Mouse (Mus musculus) gonadal fat pad, adult 2 months (tissue): ENCODE data around the gene Rdh1. TPM values are rescaled to one million over a fixed set of nuclear protein-coding genes. Genes with fewer than 3 reads are reported as not detected.
"Not testable (repeated sequence)": the region's sequence is repeated elsewhere in the genome, so short reads cannot be mapped to it uniquely, and the experiment has no call there.

ENCODE experiments used
- DNase-seq: peaks from one replicate; pipeline ENCODE4 v3.0.0-alpha.2; 2012; ENCODE audit warnings: low read depth
- polyA plus RNA-seq: library from polyadenylated mRNA; depleted of rRNA; stranded (reverse); fragments of >200 nt; gene quantifications from 2 replicates; pipeline ENCODE4 v1.2.3, GENCODE M21; 2012

Gene Rdh1
- polyA plus RNA-seq, 1 experiment: 0.59 TPM

GRCm38 (mm10) chr10:127748847-127749612 is 10.5 kb upstream of the Rdh1 start:
- no peak for DNase-seq

GRCm38 (mm10) chr10:127750136-127750777 is 9.3 kb upstream of the Rdh1 start:
- no peak for DNase-seq

DNA sequence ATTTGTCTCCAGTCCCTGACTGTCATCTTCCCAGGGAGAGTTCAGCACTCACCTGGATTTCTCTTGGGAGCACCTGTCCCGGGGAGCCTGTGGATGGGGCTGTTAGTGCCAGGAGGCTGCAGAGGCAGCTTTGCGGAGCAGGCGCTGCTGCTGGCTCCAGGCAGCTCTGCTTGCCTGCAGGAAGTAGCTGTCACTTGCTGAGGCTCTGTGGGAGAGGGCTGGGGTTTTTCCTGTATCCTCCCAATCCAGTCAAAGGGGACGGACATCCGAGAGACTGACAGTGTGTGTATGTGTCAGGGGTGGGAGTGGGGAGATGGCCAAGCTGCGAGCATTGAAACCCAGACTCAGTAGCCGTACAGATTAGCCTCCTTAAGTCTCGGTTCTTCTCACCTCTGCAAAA is 8.0 kb upstream of the Rdh1 start, which contains the start of gene Gpr182:
Gpr182 (minus strand) TSS at position 185 of the 400 bp plus-strand sequence.
- no peak for DNase-seq

DNA sequence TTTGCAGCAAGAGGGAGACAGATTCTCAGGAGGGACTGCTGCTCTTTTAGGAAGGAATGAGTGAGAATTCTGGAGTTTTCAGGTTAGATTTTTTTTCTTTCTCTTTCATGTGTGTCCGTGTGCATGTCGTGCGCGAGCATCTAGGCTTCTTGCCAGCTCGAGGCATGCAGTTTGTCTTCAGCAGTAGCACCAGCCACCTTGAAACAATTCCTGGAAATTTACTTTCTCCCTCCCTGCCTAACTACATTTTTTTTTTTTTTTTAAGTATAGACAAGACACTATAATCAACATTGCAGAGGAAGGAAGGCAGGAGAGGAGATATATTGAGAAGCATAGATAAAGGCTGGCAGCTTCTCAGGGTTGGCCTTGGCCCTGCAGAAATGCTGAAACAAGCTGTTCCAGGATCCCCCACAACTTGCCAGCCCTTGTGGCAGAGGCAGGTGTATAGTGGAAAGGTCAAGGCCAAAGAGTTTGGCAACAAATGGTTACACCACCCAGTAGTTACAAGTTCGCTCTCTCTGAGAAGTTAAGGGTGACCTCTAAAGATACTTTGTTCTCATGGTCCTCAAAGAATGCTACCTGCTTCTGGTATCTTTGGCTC is 4.9 kb upstream of the Rdh1 start:
- no peak for DNase-seq

DNA sequence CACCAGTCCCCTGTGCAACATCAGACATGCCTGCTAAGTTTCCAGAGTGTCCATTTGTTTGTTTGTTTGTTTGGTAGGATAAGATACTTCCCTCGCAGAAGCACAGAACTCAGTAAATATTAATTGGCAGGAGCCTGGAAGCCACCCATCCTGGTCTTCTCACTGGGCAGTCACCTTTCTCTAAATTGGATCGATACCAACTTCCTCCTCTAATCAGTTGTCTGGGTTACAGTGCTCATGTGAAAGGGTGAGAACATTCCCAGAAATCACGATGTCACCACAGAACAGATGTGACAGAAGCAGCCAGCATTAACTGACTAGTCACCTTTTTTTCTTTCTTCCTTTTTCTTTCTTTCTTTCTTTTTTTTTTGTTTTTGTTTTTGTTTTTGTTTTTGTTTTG is 4.3 kb upstream of the Rdh1 start:
- no peak for DNase-seq

DNA sequence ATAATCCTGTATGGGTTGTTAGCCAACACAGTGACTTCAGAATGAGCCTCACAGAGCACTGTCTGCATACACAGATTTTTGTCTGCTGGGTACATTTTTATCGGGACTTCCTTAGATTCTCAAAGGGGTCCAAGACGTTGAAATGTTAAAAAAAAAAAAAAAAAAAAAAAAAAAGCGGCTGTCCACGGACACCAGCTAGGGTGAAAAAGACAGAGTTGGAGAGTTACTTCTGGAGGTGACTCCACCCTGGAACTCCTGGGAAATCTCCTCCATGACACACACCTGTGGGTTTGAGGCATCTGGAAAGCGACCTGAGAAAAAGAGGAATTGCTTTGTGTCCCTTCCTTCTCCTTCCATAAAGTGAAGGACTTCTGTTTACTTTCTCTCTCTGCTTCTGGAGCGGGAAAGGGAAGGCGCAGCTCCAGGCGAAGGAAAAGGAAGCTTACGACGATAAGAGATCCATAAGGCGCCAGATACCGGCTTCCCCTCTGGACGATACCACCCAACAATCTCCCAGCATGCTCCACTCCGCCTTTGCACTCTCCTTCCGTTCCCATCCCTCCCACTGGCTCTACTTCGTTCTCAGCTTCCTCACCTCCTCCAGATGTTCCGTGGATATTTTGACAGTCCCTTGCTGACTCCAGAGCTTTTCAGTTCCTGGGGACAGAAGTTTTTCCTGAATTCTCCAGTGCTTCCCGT is 3.6 kb upstream of the Rdh1 start:
- no peak for DNase-seq

DNA sequence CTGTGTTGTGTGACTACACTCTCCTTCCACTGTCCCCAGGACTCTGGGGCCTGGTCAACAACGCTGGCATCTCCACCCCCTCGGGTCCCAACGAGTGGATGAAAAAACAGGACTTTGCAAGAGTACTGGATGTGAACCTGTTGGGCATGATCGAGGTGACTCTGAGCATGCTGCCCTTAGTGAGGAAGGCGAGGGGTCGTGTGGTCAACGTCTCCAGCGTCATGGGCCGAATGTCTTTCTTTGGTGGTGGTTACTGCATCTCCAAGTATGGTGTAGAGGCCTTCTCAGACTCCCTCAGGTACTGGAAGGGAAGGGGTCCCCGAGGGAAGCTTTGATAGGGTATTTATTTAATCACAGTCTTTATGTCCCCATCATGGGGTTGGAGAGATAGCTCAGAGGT is 3.4 kb downstream of the Rdh1 start:
- DNase-seq: not testable (repeated sequence)

DNA sequence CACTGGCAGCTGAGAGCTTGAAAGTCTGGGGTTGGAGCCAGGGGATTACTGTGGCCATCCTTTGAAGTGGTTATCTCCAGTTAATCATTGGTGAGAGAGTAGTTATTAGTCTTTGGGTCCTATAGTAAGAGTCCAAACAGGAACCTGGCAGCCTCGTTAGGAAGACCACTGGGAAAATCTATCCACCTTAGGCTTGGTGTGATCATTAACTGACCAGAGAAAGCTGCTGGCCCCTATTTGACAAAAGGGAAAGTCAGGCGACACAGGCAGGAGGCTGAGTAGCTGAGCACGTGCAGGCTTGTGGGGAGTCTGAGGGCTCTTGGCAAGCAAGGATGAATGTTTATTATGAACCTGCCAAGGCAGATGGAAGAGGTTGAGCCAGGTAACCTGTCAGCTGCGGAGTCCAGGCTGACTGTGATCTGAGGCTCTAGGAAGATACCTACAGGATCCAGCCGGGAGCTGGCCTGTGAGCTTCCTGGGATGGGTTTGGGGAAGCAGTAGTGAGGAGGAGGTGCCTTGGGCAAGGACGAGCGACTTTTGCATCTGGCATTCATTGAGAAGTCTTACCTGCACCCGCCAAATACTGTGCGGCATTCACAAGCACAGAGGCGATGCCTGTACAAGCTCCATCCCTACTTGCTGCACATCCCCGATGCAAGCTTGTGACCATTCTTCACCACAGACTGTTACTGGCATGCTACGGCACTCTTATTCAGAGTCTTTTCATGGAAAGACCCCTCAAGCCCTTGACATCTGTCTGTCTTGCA is 4.6 kb downstream of the Rdh1 start:
- DNase-seq: no peak

GRCm38 (mm10) chr10:127766564-127766963 is 7.0 kb downstream of the Rdh1 start:
- no peak for DNase-seq

GRCm38 (mm10) chr10:127776011-127776410 is 16.5 kb downstream of the Rdh1 start, which contains the start of gene Rdh9:
Gene Rdh9, plus strand, starts transcription at chr10:127776386.
- DNase-seq: no peak

DNA sequence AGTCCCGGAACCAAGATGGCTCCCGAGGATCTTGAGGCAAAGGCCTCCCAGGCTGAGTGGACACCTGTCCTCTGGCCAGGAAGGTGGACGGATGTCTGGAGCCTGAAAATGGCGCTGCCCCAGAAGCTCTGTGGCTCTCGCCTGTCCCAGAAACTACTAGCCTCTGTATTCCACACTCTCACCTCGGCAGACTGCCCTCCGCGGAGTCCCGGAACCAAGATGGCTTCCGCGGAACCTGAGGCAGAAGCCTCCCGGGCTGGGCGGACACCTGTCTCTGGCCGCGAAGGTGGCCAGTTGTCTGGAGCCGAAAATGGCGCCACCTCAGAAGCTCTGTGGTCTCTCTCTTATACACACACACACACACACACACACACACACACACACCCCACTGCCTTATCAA is 22.8 kb downstream of the Rdh1 start:
- not testable (repeated sequence) for DNase-seq

DNA sequence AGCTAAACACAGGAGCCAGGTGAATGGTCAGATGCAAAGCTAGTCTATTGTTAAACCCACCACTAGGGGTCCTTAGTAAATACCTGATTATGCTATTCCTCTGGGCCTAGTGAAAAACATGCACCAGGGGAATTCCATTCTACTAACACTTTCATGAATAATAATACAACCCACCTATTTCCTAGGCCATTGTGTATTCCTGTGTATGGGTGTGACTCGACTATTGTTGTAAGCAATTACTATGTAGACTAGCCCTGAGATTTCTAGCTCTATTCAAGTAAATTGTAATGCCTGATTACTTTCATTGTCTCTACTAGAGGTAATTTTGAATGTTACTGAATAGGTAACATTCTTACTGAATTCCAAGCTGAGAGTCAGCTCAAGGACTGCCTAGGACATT is 25.9 kb downstream of the Rdh1 start:
- DNase-seq: not testable (repeated sequence)

DNA sequence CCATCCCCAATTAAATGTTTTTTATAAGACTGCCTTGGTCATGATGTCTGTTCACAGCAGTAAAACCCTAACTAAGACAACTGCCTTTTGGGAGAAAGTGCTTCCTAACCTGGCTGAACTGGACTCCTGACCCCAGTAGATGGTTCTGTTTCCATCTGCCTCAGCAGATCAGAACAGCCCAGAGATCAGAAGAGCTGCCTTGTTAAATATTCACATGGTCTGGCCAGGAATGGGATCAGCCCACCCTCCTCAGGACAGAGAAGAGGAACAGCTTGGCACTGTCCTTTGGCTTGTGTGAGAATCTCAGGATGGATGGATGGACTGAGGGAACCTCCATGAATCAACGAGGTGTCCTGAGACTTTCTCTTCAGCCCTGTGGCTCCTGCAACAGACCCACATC is 39.8 kb downstream of the Rdh1 start:
- no peak for DNase-seq

DNA sequence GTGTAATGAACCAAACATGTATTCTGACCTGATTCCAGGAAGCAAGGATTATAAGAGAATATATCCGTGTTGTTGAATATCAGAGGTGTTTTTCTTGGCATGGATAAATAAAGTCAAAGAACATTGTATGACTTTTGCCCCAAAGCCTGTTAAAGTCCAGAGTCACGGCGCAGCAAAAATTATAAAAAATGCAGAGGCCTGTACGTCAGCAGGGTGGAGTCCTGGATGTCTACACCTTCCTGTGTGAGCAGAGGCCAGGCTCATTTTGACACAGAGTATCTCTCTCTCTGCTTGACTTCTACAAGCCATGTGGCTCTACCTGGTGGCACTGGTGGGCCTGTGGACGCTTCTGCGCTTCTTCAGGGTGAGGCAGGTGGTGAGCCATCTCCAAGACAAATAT is 41.4 kb downstream of the Rdh1 start, which contains the start of gene Rdh16:
Rdh16 (plus strand) TSS at position 262 of the 400 bp plus-strand sequence.
- DNase-seq: no peak

- no peak for DNase-seq
Observed at GRCm38 (mm10) chr10:127801612-127802011, 42.1 kb downstream of the Rdh1 start.

GRCm38 (mm10) chr10:127802236-127802635 is 42.7 kb downstream of the Rdh1 start:
- no peak for DNase-seq

DNA sequence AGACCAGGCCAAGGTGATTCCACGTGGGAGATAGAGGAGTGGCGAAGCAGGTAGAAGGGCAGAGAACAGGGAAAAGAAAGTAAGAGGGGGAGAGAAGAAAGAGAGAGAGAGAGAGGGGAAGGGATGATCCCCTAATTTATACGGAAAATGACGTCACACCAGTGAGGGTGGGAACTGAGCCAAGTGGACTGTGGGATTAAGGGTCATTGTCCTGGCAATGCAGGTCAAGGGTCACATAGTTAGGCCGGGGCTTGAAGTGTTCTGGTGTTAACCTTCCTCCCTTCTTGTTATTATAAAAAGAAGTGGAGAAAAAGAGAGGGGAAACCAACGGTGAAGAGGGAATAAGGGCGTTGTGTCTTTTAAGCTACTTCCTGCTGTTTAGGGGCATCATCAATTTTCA is 44.9 kb downstream of the Rdh1 start:
- no peak for DNase-seq

GRCm38 (mm10) chr10:127815888-127816287 is 56.4 kb downstream of the Rdh1 start:
- DNase-seq: no peak

DNA sequence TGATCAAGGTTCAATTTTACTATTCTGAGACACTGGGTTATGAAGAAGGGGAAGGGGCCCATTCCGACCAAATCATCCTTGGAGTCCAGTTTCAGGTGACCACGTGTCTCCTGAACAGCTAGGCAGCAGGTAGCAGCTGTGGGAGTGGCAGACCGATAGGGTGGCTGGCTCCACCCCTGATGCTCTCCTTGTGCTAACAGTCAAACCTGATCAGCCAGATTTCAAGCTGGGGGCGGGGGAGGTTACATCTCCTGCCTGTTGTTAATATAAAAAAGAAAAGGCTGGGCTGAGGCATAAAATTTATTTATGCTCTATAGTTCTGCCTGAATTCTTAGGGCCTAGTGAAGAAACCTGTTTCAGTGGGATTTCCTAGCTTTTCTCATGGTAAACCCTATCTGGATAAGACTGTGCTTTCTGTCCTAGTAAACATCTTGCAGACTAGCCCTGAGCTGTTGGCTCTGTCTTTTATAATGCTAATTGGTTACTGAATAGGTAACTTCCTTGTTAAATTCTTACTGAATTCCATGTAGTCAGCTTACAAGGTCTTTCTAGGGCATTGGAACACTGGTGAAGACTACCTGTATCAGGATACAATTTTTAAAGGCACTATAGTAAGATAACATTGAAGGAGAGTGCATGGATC is 57.9 kb downstream of the Rdh1 start:
- DNase-seq: not testable (repeated sequence)
